Mouse (Mus musculus): ENCODE results near the gene Utrn.

Utrn gene

GRCm38 (mm10) chr10:12594958-12595357 lies 274.2 kb downstream of the Utrn start:
- no peak for DNase-seq (ENCODE audit: low read depth, low spot score)

DNA sequence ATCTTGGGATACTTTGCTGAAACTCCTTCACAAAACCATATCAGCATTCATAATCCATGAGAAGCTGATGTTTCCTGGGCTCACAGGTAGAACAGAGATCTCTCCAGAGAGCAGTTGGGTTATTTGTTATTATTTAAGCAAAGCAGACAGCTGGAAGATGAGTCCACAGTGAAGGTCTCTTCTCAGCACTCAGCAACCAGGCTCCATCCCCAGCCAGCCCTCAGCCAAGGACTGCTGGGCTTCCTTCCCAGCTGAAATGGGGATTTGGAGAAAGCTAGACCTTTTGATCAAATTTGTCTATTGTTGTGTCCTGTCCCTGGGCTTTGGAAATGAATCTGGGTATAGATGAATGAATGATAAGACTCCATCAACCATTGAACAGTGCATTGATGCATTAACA lies 276.1 kb downstream of the Utrn start:
- DNase-seq (ENCODE audit: low read depth, low spot score), result no peak

GRCm38 (mm10) chr10:12591946-12592345 lies 277.2 kb downstream of the Utrn start:
- DNase-seq (ENCODE audit: low read depth, low spot score), result no peak

DNA sequence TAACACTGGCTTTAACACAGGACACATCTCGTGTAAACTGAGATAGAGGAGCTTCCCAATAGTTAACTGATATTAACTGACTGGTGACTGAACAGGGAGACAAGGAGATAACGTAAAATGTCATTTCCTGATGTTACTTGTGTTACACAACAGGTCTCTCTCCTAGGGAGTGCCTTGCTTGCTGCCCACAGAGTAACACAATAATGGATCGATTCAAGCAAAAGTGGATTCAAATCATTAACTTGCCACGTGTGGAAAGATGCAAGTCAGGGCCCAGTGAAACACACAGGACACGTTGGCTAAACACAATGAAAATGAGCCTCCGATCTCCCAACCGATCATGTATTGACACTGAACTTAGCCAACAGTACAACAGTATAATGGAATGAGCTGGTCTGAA lies 281.1 kb downstream of the Utrn start:
- no peak for DNase-seq (ENCODE audit: low read depth, low spot score)

- no peak for DNase-seq (ENCODE audit: low read depth, low spot score)
Measured at GRCm38 (mm10) chr10:12587318-12587717, 281.8 kb downstream of the Utrn start.

- no peak for DNase-seq (ENCODE audit: low read depth, low spot score)
Measured at GRCm38 (mm10) chr10:12586825-12587224, 282.3 kb downstream of the Utrn start.

DNA sequence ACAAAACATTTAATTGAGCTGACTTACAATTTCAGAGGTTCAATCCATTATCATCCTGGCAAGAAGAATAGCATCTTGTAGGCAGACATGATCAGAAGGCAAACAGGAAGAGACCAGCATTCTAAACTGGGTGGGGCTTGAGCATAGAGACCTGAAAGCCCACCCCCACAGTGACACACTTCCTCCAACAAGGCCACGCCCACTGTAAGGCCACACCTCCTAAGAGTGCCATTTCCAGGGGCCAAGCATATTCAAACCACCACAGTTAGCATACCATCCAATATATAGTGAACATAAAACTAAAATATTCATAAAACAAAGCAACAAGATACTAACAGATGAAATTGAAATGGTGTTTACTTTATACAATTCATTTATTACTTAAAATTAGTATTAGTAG lies 283.0 kb downstream of the Utrn start:
- DNase-seq (ENCODE audit: low read depth, low spot score), result no peak

DNA sequence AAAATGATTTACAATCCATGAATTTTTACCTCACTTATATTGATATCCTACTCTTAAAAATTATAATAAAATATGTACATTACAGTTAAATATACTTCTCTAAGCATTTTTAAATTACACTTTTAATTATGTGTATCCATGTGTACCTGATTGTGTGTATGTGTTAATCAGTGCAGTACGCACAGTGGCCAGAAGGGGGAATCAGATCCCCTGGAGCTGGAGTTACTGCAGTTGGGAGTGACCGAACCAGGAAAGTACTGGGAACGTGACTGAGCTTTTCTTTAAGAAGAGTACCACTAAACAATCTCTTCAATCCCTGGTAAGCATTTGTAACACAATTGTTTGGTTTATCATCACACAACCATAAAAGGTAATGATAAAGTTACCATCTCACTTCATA lies 285.7 kb downstream of the Utrn start:
- DNase-seq (ENCODE audit: low read depth, low spot score), result no peak

- DNase-seq (ENCODE audit: low read depth, low spot score), result peak; percentile 14
Measured at GRCm38 (mm10) chr10:12579048-12579447, 290.1 kb downstream of the Utrn start.

- no peak for DNase-seq (ENCODE audit: low read depth, low spot score)
Measured at GRCm38 (mm10) chr10:12575849-12576435, 293.2 kb downstream of the Utrn start.

DNA sequence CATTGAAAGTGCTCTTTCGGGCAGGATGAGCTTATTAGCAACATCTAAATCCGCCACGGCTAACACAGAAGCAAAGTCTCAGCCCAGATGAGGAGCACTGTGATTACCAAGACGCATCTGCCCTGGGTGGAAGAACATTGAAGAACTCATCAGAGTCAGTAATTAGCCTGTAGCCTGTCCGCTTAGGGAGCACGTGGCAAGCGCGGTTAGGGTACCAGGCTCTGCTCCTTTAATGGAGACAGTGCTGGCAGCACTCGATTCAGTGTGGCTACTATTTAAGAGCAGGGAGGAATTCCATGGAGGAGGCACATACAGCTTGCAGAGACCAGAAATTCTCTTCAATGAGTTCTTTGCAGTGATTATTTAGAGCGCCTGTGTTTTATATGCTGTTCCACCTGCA lies 294.4 kb downstream of the Utrn start:
- no peak for DNase-seq (ENCODE audit: low read depth, low spot score)

GRCm38 (mm10) chr10:12573601-12574000 lies 295.6 kb downstream of the Utrn start:
- DNase-seq (ENCODE audit: low read depth, low spot score), result no peak

DNA sequence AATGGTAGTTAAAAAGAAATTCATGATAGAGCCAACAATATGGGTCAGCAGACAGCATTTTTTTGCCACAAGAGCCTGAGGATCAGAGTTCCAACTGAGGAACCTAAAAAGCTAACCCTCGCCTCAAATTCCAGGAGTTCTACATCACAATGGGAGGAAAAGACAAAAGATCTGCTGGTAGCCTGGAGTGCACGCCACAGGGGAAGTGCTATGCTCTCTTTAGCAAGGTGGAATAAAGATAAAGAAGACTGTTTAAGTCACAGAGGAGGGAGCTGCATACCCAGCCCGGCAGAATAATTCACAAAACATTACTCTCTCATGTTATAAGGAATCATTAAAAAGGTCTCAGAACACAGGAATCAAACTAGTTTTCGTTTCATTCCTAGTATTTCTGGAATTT lies 296.4 kb downstream of the Utrn start:
- no peak for DNase-seq (ENCODE audit: low read depth, low spot score)

GRCm38 (mm10) chr10:12564425-12564824 lies 304.7 kb downstream of the Utrn start:
- DNase-seq (ENCODE audit: low read depth, low spot score), result no peak

GRCm38 (mm10) chr10:12558810-12559209 lies 310.4 kb downstream of the Utrn start:
- DNase-seq (ENCODE audit: low read depth, low spot score), result no peak

- no peak for DNase-seq (ENCODE audit: low read depth, low spot score)
Measured at GRCm38 (mm10) chr10:12554090-12554718, 315.0 kb downstream of the Utrn start.

GRCm38 (mm10) chr10:12552890-12553278 lies 316.3 kb downstream of the Utrn start:
- DNase-seq (ENCODE audit: low read depth, low spot score), result no peak

GRCm38 (mm10) chr10:12552196-12552889 lies 316.8 kb downstream of the Utrn start:
- no peak for DNase-seq (ENCODE audit: low read depth, low spot score)

DNA sequence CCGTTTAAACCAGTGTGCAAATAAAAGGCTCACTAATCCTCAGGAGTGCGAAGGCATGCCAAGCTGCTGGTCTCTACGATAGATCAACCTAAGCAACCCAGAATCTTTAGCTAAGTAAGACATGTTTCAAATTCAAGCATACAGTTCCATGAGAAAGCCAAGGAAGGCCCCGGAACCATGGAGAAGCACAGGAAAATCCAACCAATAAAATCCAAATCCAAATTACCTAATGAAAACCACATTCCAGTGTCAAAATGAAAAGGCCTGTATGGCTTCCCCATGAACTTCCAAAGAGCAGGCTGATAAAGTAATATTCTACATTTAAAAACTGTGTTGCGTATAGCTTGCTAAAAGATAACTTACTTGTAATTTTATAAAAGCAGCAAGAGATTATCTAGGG lies 317.4 kb downstream of the Utrn start:
- no peak for DNase-seq (ENCODE audit: low read depth, low spot score)

DNA sequence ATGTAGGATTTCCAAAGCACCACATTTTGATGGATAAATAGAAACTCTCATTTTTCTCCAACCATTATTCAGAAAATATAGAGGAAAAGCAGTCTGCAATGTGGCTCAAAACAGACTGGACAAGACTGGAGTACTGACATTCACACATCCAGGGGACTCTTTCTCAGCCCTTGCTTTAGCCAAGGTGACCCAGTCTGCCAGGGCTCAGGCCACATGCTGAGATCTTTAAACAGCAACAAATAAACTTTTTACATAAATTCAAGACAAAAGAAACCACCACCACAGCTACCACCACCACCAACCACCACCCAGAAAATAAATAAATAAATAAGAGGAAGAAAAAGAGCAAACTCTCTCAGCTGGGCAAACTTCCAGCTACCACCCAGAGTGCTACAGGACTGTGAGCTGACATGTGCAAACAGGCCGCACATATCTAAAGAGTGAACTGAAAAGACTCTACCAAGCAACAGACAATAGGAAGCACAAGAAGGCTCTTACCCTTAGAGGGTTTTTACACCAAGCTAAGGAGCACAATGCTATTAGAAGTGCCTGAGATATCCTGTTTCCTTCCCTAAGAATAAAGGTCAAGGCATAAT lies 319.1 kb downstream of the Utrn start:
- DNase-seq (ENCODE audit: low read depth, low spot score), result no peak

GRCm38 (mm10) chr10:12549261-12549660 lies 319.9 kb downstream of the Utrn start:
- no peak for DNase-seq (ENCODE audit: low read depth, low spot score)

GRCm38 (mm10) chr10:12548616-12549084 lies 320.5 kb downstream of the Utrn start:
- DNase-seq (ENCODE audit: low read depth, low spot score), result no peak
